Mouse (Mus musculus): ENCODE measurements around the gene Akap11.

DNA sequence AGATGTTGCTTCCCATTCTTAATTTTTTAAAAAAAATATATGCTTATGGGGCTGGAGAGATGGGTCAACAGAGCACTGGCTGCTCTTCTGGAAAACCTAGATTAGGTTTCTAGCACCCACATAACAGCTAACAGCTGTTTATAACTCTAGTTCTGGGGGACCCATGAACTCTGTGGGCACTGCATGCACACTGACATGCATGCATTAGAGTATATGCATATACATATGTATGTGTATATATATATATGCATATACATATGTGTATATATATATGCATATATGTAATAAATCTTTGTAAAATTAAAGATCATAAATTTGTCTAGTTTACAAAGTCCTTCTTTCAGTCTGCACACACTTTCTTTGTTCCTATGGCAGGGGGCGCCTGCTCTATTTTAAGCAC lies 3.2 kb upstream of the Akap11 start:
- TF ChIP-seq CTCF (IDR thresholded peaks at IDR 0.05; ENCODE audit: low read depth): no peak
- no peak for TF ChIP-seq EP300 (optimal IDR thresholded peaks at IDR 0.05)

Data from stomach, postnatal 0 days (tissue).